Mouse (Mus musculus): ENCODE results near the gene Katnbl1. TPM values are rescaled to one million over a fixed set of nuclear protein-coding genes. Genes with fewer than 3 reads are reported as not detected.
"Not testable (repeated sequence)": the region's sequence is repeated elsewhere in the genome, so short reads cannot be mapped to it uniquely, and the experiment has no call there.

The Katnbl1 gene
- total RNA-seq, 1 experiment, result 22.8 TPM

- TF ChIP-seq CHD2 (IDR thresholded peaks at IDR 0.05; ENCODE audit: low read depth, low read length) (no peak), HCFC1 (IDR thresholded peaks at IDR 0.05; ENCODE audit: borderline replicate concordance, insufficient read depth, low read length) (no peak)
- Histone ChIP-seq H3K36me3 (ENCODE audit: control insufficient read depth, insufficient read depth, low read length, poor library complexity, severe bottlenecking) (no peaks in the 10 kb centered on the region), H3K9me3 (ENCODE audit: control insufficient read depth, insufficient read depth, low read depth, low read length) (no peaks in the 10 kb centered on the region), H3K27ac (ENCODE audit: insufficient read depth, low read depth, low read length, poor library complexity, severe bottlenecking) (no peak overlapping the region), H3K4me1 (ENCODE audit: control insufficient read depth in 2 of 2, insufficient read depth in 2 of 2, low read length in 2 of 2, poor library complexity in 1 of 2) (no peaks in the 10 kb centered on the region), H3K9ac (ENCODE audit: insufficient read depth, low read depth, low read length, poor library complexity, severe bottlenecking) (no peak overlapping the region), H3K4me3 (ENCODE audit: insufficient read depth in 1 of 2, low read depth in 1 of 2, low read length in 2 of 2, poor library complexity in 1 of 2, severe bottlenecking in 1 of 2) (no peak overlapping the region)
- in situ Hi-C loops (cut with MboI; ENCODE audit: low sequenced_read_pairs in 2 of 2, unreplicated experiment in 2 of 2), result no loop called here
- DNase-seq (ENCODE audit: low read depth, low spot score), result no peak
Measured at GRCm38 (mm10) chr2:112448510-112449059, 69.6 kb downstream of the Katnbl1 start.

DNA sequence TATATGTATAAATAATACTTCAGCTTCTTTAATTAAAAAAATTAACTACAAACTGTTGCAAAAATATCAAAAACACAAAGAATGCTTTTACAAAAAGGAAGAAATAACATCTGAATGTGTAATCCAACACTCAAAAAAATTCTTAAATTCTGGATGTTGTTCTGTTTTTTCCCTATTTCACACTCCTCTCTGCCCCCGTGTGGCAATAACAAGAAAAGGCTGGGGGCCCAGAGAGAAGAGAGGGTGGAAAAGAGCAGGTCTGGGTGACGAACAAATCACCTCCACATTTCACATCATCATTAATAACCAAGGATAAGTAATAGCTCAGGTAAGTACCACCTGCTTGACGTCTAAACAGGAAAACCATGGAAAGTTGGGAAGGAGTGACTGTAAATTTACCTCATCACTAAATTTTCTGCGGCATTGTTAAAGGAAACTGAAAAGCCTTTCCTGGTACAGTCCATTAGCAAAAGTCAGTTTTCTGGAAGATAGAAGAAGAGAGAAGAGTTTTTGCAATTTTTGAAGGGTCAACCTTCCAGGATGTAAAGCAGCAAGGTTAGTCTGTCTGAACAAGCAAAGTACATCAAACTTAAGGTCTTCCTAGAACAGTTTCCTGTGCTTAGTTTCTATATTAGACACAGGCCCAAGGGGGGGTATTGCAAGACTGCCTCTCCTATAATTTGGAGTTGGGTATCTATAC, 70.7 kb downstream of the Katnbl1 start:
- Histone ChIP-seq H3K9me3 (ENCODE audit: control insufficient read depth, insufficient read depth, low read depth, low read length) (no peaks in the 10 kb centered on the region), H3K4me1 (ENCODE audit: control insufficient read depth in 2 of 2, insufficient read depth in 2 of 2, low read length in 2 of 2, poor library complexity in 1 of 2) (no peaks in the 10 kb centered on the region), H3K9ac (ENCODE audit: insufficient read depth, low read depth, low read length, poor library complexity, severe bottlenecking) (no peak overlapping the region), H3K4me3 (ENCODE audit: insufficient read depth in 1 of 2, low read depth in 1 of 2, low read length in 2 of 2, poor library complexity in 1 of 2, severe bottlenecking in 1 of 2) (no peak overlapping the region), H3K36me3 (ENCODE audit: control insufficient read depth, insufficient read depth, low read length, poor library complexity, severe bottlenecking) (no peaks in the 10 kb centered on the region), H3K27ac (ENCODE audit: insufficient read depth, low read depth, low read length, poor library complexity, severe bottlenecking) (no peak overlapping the region)
- TF ChIP-seq ZNF384 (IDR thresholded peaks at IDR 0.05; ENCODE audit: low read depth, low read length) (no peak), CHD2 (IDR thresholded peaks at IDR 0.05; ENCODE audit: low read depth, low read length) (no peak), MAFK (IDR thresholded peaks at IDR 0.05; ENCODE audit: insufficient read depth, low read depth, low read length) (no peak), HCFC1 (IDR thresholded peaks at IDR 0.05; ENCODE audit: borderline replicate concordance, insufficient read depth, low read length) (no peak), ZC3H11A (IDR thresholded peaks at IDR 0.05; ENCODE audit: borderline replicate concordance, low read depth, low read length) (no peak)
- no peak for DNase-seq (ENCODE audit: low read depth, low spot score)
- in situ Hi-C loops (cut with MboI; ENCODE audit: low sequenced_read_pairs in 2 of 2, unreplicated experiment in 2 of 2), result no loop called here

- in situ Hi-C loops (cut with MboI; ENCODE audit: low sequenced_read_pairs in 2 of 2, unreplicated experiment in 2 of 2); H3K36me3 ChIP-seq (ENCODE audit: control insufficient read depth, insufficient read depth, low read length, poor library complexity, severe bottlenecking); H3K4me3 ChIP-seq (ENCODE audit: insufficient read depth in 1 of 2, low read depth in 1 of 2, low read length in 2 of 2, poor library complexity in 1 of 2, severe bottlenecking in 1 of 2); H3K9ac ChIP-seq (ENCODE audit: insufficient read depth, low read depth, low read length, poor library complexity, severe bottlenecking); H3K4me1 ChIP-seq (ENCODE audit: control insufficient read depth in 2 of 2, insufficient read depth in 2 of 2, low read length in 2 of 2, poor library complexity in 1 of 2); H3K9me3 ChIP-seq (ENCODE audit: control insufficient read depth, insufficient read depth, low read depth, low read length); H3K27ac ChIP-seq (ENCODE audit: insufficient read depth, low read depth, low read length, poor library complexity, severe bottlenecking); DNase-seq (ENCODE audit: low read depth, low spot score): not testable (repeated sequence)
Measured at GRCm38 (mm10) chr2:112452513-112452912, 73.5 kb downstream of the Katnbl1 start.

DNA sequence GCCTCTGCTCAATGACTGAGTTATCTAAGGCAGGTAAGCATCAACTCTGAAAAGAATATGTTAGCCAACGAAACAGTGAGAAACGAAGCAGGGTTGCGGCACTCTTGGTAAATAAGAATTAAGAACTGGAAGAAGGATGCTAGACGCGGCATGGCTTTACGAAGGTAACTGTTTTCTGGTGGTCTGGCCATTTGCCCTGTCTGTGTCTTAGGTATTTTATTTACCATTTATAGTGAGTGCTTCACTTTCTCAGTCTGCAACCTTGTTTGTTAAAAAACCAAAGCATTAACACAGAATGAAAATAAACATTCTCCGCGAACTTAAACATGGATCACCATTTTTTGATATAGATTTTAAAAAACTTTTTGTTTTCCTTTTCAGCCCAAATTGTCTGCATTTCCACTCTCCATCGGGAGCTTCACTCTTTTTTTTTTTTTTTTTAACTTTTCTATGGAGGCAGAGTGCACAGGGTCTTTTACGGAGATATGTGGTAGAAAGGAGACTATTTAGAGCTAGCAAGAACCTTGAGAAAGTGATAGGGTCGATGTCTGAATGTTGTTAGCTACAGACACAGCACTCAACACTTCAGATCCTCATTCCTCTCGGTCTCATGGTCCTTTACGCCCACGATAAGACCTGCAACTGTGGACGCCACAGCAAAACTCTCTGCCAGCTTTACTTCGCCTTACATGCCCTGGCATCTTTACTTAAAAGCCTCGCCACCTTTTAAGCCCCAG, 75.3 kb downstream of the Katnbl1 start:
- H3K27ac ChIP-seq (ENCODE audit: insufficient read depth, low read depth, low read length, poor library complexity, severe bottlenecking), result 0 out of 2 replicates have a peak overlapping the region, but pooled peaks have one; percentile 45
- in situ Hi-C loops (cut with MboI; ENCODE audit: low sequenced_read_pairs in 2 of 2, unreplicated experiment in 2 of 2), result no loop called here
- H3K9me3 ChIP-seq (ENCODE audit: control insufficient read depth, insufficient read depth, low read depth, low read length), result no peaks in the 10 kb centered on the region
- no peak for DNase-seq (ENCODE audit: low read depth, low spot score)
- H3K4me1 ChIP-seq (ENCODE audit: control insufficient read depth in 2 of 2, insufficient read depth in 2 of 2, low read length in 2 of 2, poor library complexity in 1 of 2), result no peaks in the 10 kb centered on the region
- no peaks in the 10 kb centered on the region for H3K36me3 ChIP-seq (ENCODE audit: control insufficient read depth, insufficient read depth, low read length, poor library complexity, severe bottlenecking)
- peak overlapping the region; percentile 90 for H3K9ac ChIP-seq (ENCODE audit: insufficient read depth, low read depth, low read length, poor library complexity, severe bottlenecking)
- TF ChIP-seq HCFC1 (IDR thresholded peaks at IDR 0.05; ENCODE audit: borderline replicate concordance, insufficient read depth, low read length) (no peak), ZC3H11A (IDR thresholded peaks at IDR 0.05; ENCODE audit: borderline replicate concordance, low read depth, low read length) (no peak), ZNF384 (IDR thresholded peaks at IDR 0.05; ENCODE audit: low read depth, low read length) (no peak), MAFK (IDR thresholded peaks at IDR 0.05; ENCODE audit: insufficient read depth, low read depth, low read length) (no peak), CHD2 (IDR thresholded peaks at IDR 0.05; ENCODE audit: low read depth, low read length) (no peak)
- peak overlapping the region; percentile 91 to 98 for H3K4me3 ChIP-seq (ENCODE audit: insufficient read depth in 1 of 2, low read depth in 1 of 2, low read length in 2 of 2, poor library complexity in 1 of 2, severe bottlenecking in 1 of 2)

Data from ES-E14 (cell line).